In the genomic region with DNA sequence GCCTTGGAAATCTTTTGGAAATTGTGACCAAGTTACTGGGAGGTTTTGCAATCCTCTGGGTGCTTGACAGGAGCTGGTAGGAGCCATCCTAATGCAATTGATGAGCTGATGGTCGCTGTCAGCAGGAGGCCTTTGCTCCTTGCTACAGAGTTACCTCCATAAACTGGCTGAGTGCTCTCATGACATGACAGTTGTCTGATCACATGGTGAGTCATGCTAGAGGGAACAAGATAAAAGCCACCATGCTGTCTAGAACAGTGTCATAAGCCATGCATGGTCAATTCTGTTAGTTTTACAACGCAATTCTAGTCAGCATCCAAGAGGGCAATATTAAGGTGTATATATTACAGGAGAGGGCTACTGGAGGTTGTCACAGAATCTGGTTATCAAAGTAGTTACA, we compare ENCODE assay signal across 17 mouse cellular contexts.
"Had no signal": no experiment of that assay in that cellular context is flagged by ENCODE, and none has a peak within 500 bp of the region (broad histone marks: within the 10 kb centered on the region; RNA-seq: fewer than 3 reads in every experiment).

No protein-coding gene starts in this region.

- ATAC-seq: lung, postnatal 0 days; midbrain, embryonic 15.5 days had no signal

- H3K27me3 ChIP-seq: liver, embryonic 15.5 days; midbrain, embryonic 15.5 days; neural tube, embryonic 15.5 days; stomach, embryonic 15.5 days had no signal

- DNase-seq: kidney, adult 2 months; kidney, postnatal 25 days; lung, adult 2 months; lung, postnatal 4 days; right cerebral cortex, postnatal 4 days; spleen, adult 18-20 months; thymus, adult 2 months; thymus, postnatal 4 days had no signal

- H3K9ac ChIP-seq: liver, embryonic 15.5 days; midbrain, embryonic 15.5 days; neural tube, embryonic 15.5 days; stomach, embryonic 15.5 days had no signal

- H3K4me3 ChIP-seq: layer of hippocampus, adult 2 months; limb, embryonic 10.5 days; liver, embryonic 15.5 days; midbrain, embryonic 10.5 days; midbrain, embryonic 15.5 days; neural tube, embryonic 15.5 days; stomach, embryonic 15.5 days had no signal

- H3K4me2 ChIP-seq: liver, embryonic 11.5 days; liver, embryonic 15.5 days; midbrain, embryonic 15.5 days; neural tube, embryonic 15.5 days; stomach, embryonic 15.5 days had no signal

- H3K4me1 ChIP-seq: limb, embryonic 10.5 days; midbrain, embryonic 15.5 days; neural tube, embryonic 15.5 days; stomach, embryonic 15.5 days had no signal

- H3K27ac ChIP-seq: layer of hippocampus, adult 2 months; limb, embryonic 10.5 days; liver, embryonic 15.5 days; midbrain, embryonic 10.5 days; midbrain, embryonic 15.5 days; neural tube, embryonic 15.5 days; stomach, embryonic 15.5 days had no signal

- H3K36me3 ChIP-seq: limb, embryonic 10.5 days; liver, embryonic 15.5 days; midbrain, embryonic 10.5 days; midbrain, embryonic 15.5 days; neural tube, embryonic 15.5 days; stomach, embryonic 15.5 days had no signal

- H3K9me3 ChIP-seq: limb, embryonic 10.5 days; liver, embryonic 15.5 days; midbrain, embryonic 10.5 days; midbrain, embryonic 15.5 days; neural tube, embryonic 15.5 days; stomach, embryonic 15.5 days had no signal
